In the genomic region with DNA sequence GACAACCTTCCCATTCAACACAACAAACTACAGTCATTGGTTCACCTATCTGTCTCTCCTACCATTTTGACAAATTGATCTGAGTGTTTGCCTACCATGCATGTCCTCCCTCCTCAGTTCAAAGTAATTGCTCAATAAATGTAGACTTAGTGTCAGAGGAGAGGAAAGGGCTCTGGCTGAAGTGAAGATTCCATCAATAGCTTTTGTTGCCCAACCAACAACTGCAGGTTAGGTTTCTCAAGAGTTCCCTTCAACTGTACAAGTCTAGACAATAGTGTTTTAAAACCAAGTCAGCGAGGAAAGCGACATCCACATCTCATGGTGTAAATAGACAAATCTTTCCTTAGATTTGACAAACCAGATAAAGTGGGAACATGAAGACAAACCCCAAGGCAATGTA, we compare ENCODE assay signal across 24 mouse cellular contexts. TPM values are rescaled to one million over a fixed set of nuclear protein-coding genes. Genes with fewer than 3 reads are reported as not detected.
"Had no signal": no experiment of that assay in that cellular context is flagged by ENCODE, and none has a peak within 500 bp of the region (broad histone marks: within the 10 kb centered on the region; RNA-seq: fewer than 3 reads in every experiment).

No protein-coding gene starts in this region.

- DNase-seq: lung, adult 18-20 months; lung, embryonic 14.5 days; lung, postnatal 10 days; lung, postnatal 4 days; right cerebral cortex, postnatal 25 days; right cerebral cortex, postnatal 4 days; spleen, adult 18-20 months; thymus, adult 18-20 months; thymus, postnatal 14 days; thymus, postnatal 36 days had no signal

- H3K9ac ChIP-seq: liver, embryonic 15.5 days; lung, embryonic 14.5 days; midbrain, embryonic 13.5 days; midbrain, embryonic 15.5 days; neural tube, embryonic 12.5 days had no signal

- H3K4me2 ChIP-seq: liver, embryonic 15.5 days; lung, embryonic 14.5 days; midbrain, embryonic 11.5 days; midbrain, embryonic 13.5 days; midbrain, embryonic 15.5 days; neural tube, embryonic 12.5 days had no signal

- H3K9me3 ChIP-seq: liver, embryonic 15.5 days; megakaryocyte, embryonic 14.5 days; midbrain, embryonic 13.5 days; midbrain, embryonic 15.5 days; neural tube, embryonic 12.5 days had no signal

- H3K4me1 ChIP-seq: midbrain, embryonic 13.5 days; midbrain, embryonic 15.5 days; neural tube, embryonic 12.5 days had no signal

- ATAC-seq: midbrain, embryonic 13.5 days; midbrain, embryonic 15.5 days had no signal

- H3K27me3 ChIP-seq: liver, embryonic 15.5 days; megakaryocyte, embryonic 14.5 days; midbrain, embryonic 13.5 days; midbrain, embryonic 15.5 days; neural tube, embryonic 12.5 days had no signal

- H3K27ac ChIP-seq: liver, embryonic 15.5 days; midbrain, embryonic 13.5 days; midbrain, embryonic 15.5 days; neural tube, embryonic 12.5 days had no signal

- H3K36me3 ChIP-seq: liver, embryonic 15.5 days; midbrain, embryonic 13.5 days; midbrain, embryonic 15.5 days; neural tube, embryonic 12.5 days had no signal

- H3K4me3 ChIP-seq: liver, embryonic 15.5 days; megakaryocyte, embryonic 14.5 days; midbrain, embryonic 13.5 days; midbrain, embryonic 15.5 days; neural tube, embryonic 12.5 days had no signal

RNA-seq across cellular contexts. Expression of gene Ankrd31, which starts 52.6 kb away (rescaled TPM):
- total RNA-seq: monocyte, adult 5-6 weeks; neutrophil, adult 5-6 weeks had no signal
- polyA plus RNA-seq: lung, embryonic 14.5 days; lung, embryonic 16.5 days; neural tube, embryonic 12.5 days; neural tube, embryonic 14.5 days; small intestine, adult 2 months; stomach, embryonic 14.5 days; stomach, embryonic 16.5 days; thymus, postnatal 0 days had no signal
